Mouse (Mus musculus): Measurements from ENCODE around the gene Layn. TPM values are rescaled to one million over a fixed set of nuclear protein-coding genes. Genes with fewer than 3 reads are reported as not detected.
A peak's percentile ranks its signal among the peaks of the same experiment; 100 is the strongest.

Layn gene
- polyA plus RNA-seq, 1 experiment from 2014 or later = 2.9 TPM

GRCm38 (mm10) chr9:51101756-51102425 is 25.0 kb upstream of the Layn start, which contains the start of gene 4833427G06Rik:
TSS of gene 4833427G06Rik (minus strand) at chr9:51102078.
- DNase-seq (ENCODE audit: low spot score) (peak; percentile 71), ATAC-seq (ENCODE audit: low FRiP score, low TSS enrichment) (peak; percentile 63)
- TF ChIP-seq CTCF (IDR thresholded peaks at IDR 0.05; ENCODE audit: low read depth) = peak; percentile 32
- no peak for TF ChIP-seq EP300 (optimal IDR thresholded peaks at IDR 0.05)
- H3K27ac ChIP-seq (replicated peaks) = no peak within 1 kb of the TSS
- H3K4me3 ChIP-seq (ENCODE audit: low read depth, low read length) = no peak within 1 kb of the TSS
- peak within 1 kb of the TSS; percentile 30 for H3K4me2 ChIP-seq (replicated peaks; ENCODE audit: low read depth)
- no peaks in the 10 kb centered on the region for H3K36me3 ChIP-seq (ENCODE audit: control insufficient read depth, insufficient read depth, low read length)
- no peaks in the 10 kb centered on the region for H3K27me3 ChIP-seq (ENCODE audit: control insufficient read depth, insufficient read depth, low read length)
- no peak within 1 kb of the TSS for H3K9ac ChIP-seq (ENCODE audit: low read length)
- WGBS = 18% methylated on average over 27 of the region's 27 CpGs
- no peaks in the 10 kb centered on the region for H3K9me3 ChIP-seq (ENCODE audit: control insufficient read depth, low read length)
- H3K4me1 ChIP-seq (replicated peaks; ENCODE audit: control insufficient read depth, insufficient read depth) = 0 out of 2 replicates have a peak, but pooled peaks cover 6% of the 10 kb centered on the region

- no peaks in the 10 kb centered on the region for H3K27me3 ChIP-seq (ENCODE audit: control insufficient read depth, insufficient read depth, low read length)
- H3K27ac ChIP-seq (replicated peaks) = no peak overlapping the region
- H3K9ac ChIP-seq (ENCODE audit: low read length) = no peak overlapping the region
- 25% methylated on average over 2 of the region's 2 CpGs for WGBS
- no peaks in the 10 kb centered on the region for H3K9me3 ChIP-seq (ENCODE audit: control insufficient read depth, low read length)
- no peak overlapping the region for H3K4me3 ChIP-seq (ENCODE audit: low read depth, low read length)
- no peaks in the 10 kb centered on the region for H3K4me1 ChIP-seq (replicated peaks; ENCODE audit: control insufficient read depth, insufficient read depth)
- H3K36me3 ChIP-seq (ENCODE audit: control insufficient read depth, insufficient read depth, low read length) = no peaks in the 10 kb centered on the region
- ATAC-seq (ENCODE audit: low FRiP score, low TSS enrichment) = no peak
- TF ChIP-seq CTCF (IDR thresholded peaks at IDR 0.05; ENCODE audit: low read depth) (no peak), EP300 (optimal IDR thresholded peaks at IDR 0.05) (no peak)
- H3K4me2 ChIP-seq (replicated peaks; ENCODE audit: low read depth) = no peak overlapping the region
- no peak for DNase-seq (ENCODE audit: low spot score)
Measured at GRCm38 (mm10) chr9:51096306-51096705, 19.4 kb upstream of the Layn start.

GRCm38 (mm10) chr9:51093697-51094096 is 16.8 kb upstream of the Layn start:
- Histone ChIP-seq H3K27ac (replicated peaks) (no peak overlapping the region), H3K9me3 (ENCODE audit: control insufficient read depth, low read length) (no peaks in the 10 kb centered on the region), H3K4me2 (replicated peaks; ENCODE audit: low read depth) (no peak overlapping the region), H3K9ac (ENCODE audit: low read length) (no peak overlapping the region), H3K36me3 (ENCODE audit: control insufficient read depth, insufficient read depth, low read length) (no peaks in the 10 kb centered on the region), H3K27me3 (ENCODE audit: control insufficient read depth, insufficient read depth, low read length) (no peaks in the 10 kb centered on the region), H3K4me1 (replicated peaks; ENCODE audit: control insufficient read depth, insufficient read depth) (no peaks in the 10 kb centered on the region), H3K4me3 (ENCODE audit: low read depth, low read length) (no peak overlapping the region)
- ATAC-seq (ENCODE audit: low FRiP score, low TSS enrichment) (no peak), DNase-seq (ENCODE audit: low spot score) (no peak)
- WGBS = 54% methylated on average over 5 of the region's 5 CpGs
- TF ChIP-seq CTCF (IDR thresholded peaks at IDR 0.05; ENCODE audit: low read depth) (no peak), EP300 (optimal IDR thresholded peaks at IDR 0.05) (no peak)

- no peak overlapping the region for H3K9ac ChIP-seq (ENCODE audit: low read length)
- TF ChIP-seq CTCF (IDR thresholded peaks at IDR 0.05; ENCODE audit: low read depth) = no peak
- TF ChIP-seq EP300 (optimal IDR thresholded peaks at IDR 0.05) = no peak
- no peak for ATAC-seq (ENCODE audit: low FRiP score, low TSS enrichment)
Measured at GRCm38 (mm10) chr9:51081614-51082013, 4.7 kb upstream of the Layn start.

GRCm38 (mm10) chr9:51076300-51076978 is 455 bp downstream of the Layn start:
- no peaks in the 10 kb centered on the region for H3K36me3 ChIP-seq (ENCODE audit: control insufficient read depth, insufficient read depth, low read length)
- no peaks in the 10 kb centered on the region for H3K4me1 ChIP-seq (replicated peaks; ENCODE audit: control insufficient read depth, insufficient read depth)
- peak overlapping the region; percentile 54 for H3K9ac ChIP-seq (ENCODE audit: low read length)
- H3K4me2 ChIP-seq (replicated peaks; ENCODE audit: low read depth) = peak overlapping the region; percentile 90
- ATAC-seq (ENCODE audit: low FRiP score, low TSS enrichment) (peak; percentile 47), DNase-seq (ENCODE audit: low spot score) (peak; percentile 24)
- no peaks in the 10 kb centered on the region for H3K27me3 ChIP-seq (ENCODE audit: control insufficient read depth, insufficient read depth, low read length)
- H3K27ac ChIP-seq (replicated peaks) = peak overlapping the region; percentile 63
- peak overlapping the region; percentile 49 for H3K4me3 ChIP-seq (ENCODE audit: low read depth, low read length)
- WGBS = under 1% methylated on average over 17 of the region's 17 CpGs
- H3K9me3 ChIP-seq (ENCODE audit: control insufficient read depth, low read length) = no peaks in the 10 kb centered on the region
- TF ChIP-seq EP300 (optimal IDR thresholded peaks at IDR 0.05) (no peak), CTCF (IDR thresholded peaks at IDR 0.05; ENCODE audit: low read depth) (no peak)

More at GRCm38 (mm10) chr9:51081614-51082013, 4.7 kb upstream of the Layn start:
- Histone ChIP-seq H3K27me3 (ENCODE audit: control insufficient read depth, insufficient read depth, low read length) (no peaks in the 10 kb centered on the region), H3K36me3 (ENCODE audit: control insufficient read depth, insufficient read depth, low read length) (no peaks in the 10 kb centered on the region), H3K4me1 (replicated peaks; ENCODE audit: control insufficient read depth, insufficient read depth) (no peaks in the 10 kb centered on the region), H3K4me3 (ENCODE audit: low read depth, low read length) (no peak overlapping the region), H3K27ac (replicated peaks) (no peak overlapping the region), H3K9me3 (ENCODE audit: control insufficient read depth, low read length) (no peaks in the 10 kb centered on the region), H3K4me2 (replicated peaks; ENCODE audit: low read depth) (no peak overlapping the region)
- 79% methylated on average over 5 of the region's 5 CpGs for WGBS
- no peak for DNase-seq (ENCODE audit: low spot score)

- ATAC-seq (ENCODE audit: low FRiP score, low TSS enrichment) (no peak), DNase-seq (ENCODE audit: low spot score) (no peak)
- Histone ChIP-seq H3K27me3 (ENCODE audit: control insufficient read depth, insufficient read depth, low read length) (no peaks in the 10 kb centered on the region), H3K4me2 (replicated peaks; ENCODE audit: low read depth) (peak overlapping the region; percentile 90), H3K36me3 (ENCODE audit: control insufficient read depth, insufficient read depth, low read length) (no peaks in the 10 kb centered on the region), H3K27ac (replicated peaks) (no peak overlapping the region), H3K4me1 (replicated peaks; ENCODE audit: control insufficient read depth, insufficient read depth) (no peaks in the 10 kb centered on the region), H3K9ac (ENCODE audit: low read length) (no peak overlapping the region), H3K9me3 (ENCODE audit: control insufficient read depth, low read length) (no peaks in the 10 kb centered on the region), H3K4me3 (ENCODE audit: low read depth, low read length) (peak overlapping the region; percentile 49; the same call in 1 of the 2 replicates)
- 34% methylated on average over 3 of the region's 3 CpGs for WGBS
- TF ChIP-seq CTCF (IDR thresholded peaks at IDR 0.05; ENCODE audit: low read depth) (no peak), EP300 (optimal IDR thresholded peaks at IDR 0.05) (no peak)
Measured at GRCm38 (mm10) chr9:51075780-51076179, 1.1 kb downstream of the Layn start.

Data from stomach, postnatal 0 days (tissue).